Mouse (Mus musculus) lung, postnatal 0 days (tissue): ENCODE measurements around the gene Lyrm4. TPM values are rescaled to one million over a fixed set of nuclear protein-coding genes. Genes with fewer than 3 reads are reported as not detected.

Experiments used
- ATAC-seq: fragments of 200-750 bp; cut with Nextera tagmentation; 2 replicates; pipeline ENCODE4 v1.8.0; 2017; ENCODE audit warnings: moderate library complexity
- DNase-seq: peaks from one replicate; pipeline ENCODE4 v3.0.0-alpha.2; 2016; ENCODE audit warnings: low spot score
- H3K27ac ChIP-seq: fragments of 300-500 bp; sonication (generic); 2 replicates; pipeline ENCODE4 v1.5.1; 2014; ENCODE audit warnings: antibody characterized with exemption, mild to moderate bottlenecking, low read length, mixed read lengths
- H3K27me3 ChIP-seq: fragments of 300-500 bp; sonication (generic); replicated peaks from 2 replicates; pipeline ENCODE4 v1.6.1; 2014; ENCODE audit warnings: low read length, mixed read lengths; ENCODE audit not compliant: insufficient read depth
- H3K36me3 ChIP-seq: fragments of 300-500 bp; sonication (generic); 2 replicates; pipeline ENCODE4 v1.6.1; 2014; ENCODE audit warnings: low read length, mixed read lengths; ENCODE audit not compliant: insufficient read depth
- H3K4me1 ChIP-seq: fragments of 300-500 bp; sonication (generic); 2 replicates; pipeline ENCODE4 v1.6.1; 2014; ENCODE audit warnings: antibody characterized with exemption, low read depth, low read length, mixed read lengths; ENCODE audit not compliant: insufficient read depth
- H3K4me2 ChIP-seq: fragments of 300-500 bp; sonication (generic); replicated peaks from 2 replicates; pipeline ENCODE4 v1.6.1; 2014; ENCODE audit warnings: low read depth, mild to moderate bottlenecking, low read length, moderate library complexity, mixed read lengths
- H3K4me3 ChIP-seq: fragments of 300-500 bp; sonication (generic); 2 replicates; pipeline ENCODE4 v1.5.1; 2014; ENCODE audit warnings: low read depth, low read length
- H3K9ac ChIP-seq: fragments of 300-500 bp; sonication (generic); replicated peaks from 2 replicates; pipeline ENCODE4 v1.6.1; 2014; ENCODE audit warnings: low read depth, mild to moderate bottlenecking
- H3K9me3 ChIP-seq: fragments of 300-500 bp; sonication (generic); 2 replicates; pipeline ENCODE4 v1.6.1; 2016; ENCODE audit warnings: low read length, mixed read lengths
- CTCF ChIP-seq: IDR thresholded peaks from 2 replicates; pipeline ENCODE4 v1.5.1; 2016; ENCODE audit warnings: antibody characterized with exemption, mild to moderate bottlenecking
- EP300 ChIP-seq: IDR thresholded peaks from 2 replicates; pipeline ENCODE4 v1.6.1; 2016; ENCODE audit warnings: antibody characterized with exemption, mild to moderate bottlenecking, control low read depth
- WGBS: fragments of 180-500 bp; shearing (Covaris S2); extraction: QIAGEN DNeasy Blood & Tissue Kit; methylation state at CpG from one replicate; pipeline ENCODE4 v1.1.7; 2014; 5-methylcytosine and 5-hydroxymethylcytosine counted together
- polyA plus RNA-seq: library from polyadenylated mRNA; unstranded; fragments of >200 nt; fragmentation: Nextera tagmentation; extraction: Ambion mirVana; gene quantifications from 2 replicates; pipeline ENCODE4 v1.2.1, GENCODE M21; 2015

Lyrm4 gene
- polyA plus RNA-seq, 1 experiment from 2014 or later, result 26.7 TPM

- no peak overlapping the region for H3K9ac ChIP-seq
- 73% methylated on average over 1 of the region's 1 CpGs for WGBS
- no peak overlapping the region for H3K4me2 ChIP-seq
- no peaks in the 10 kb centered on the region for H3K4me1 ChIP-seq
- H3K9me3 ChIP-seq, result no peaks in the 10 kb centered on the region
- ATAC-seq (no peak), DNase-seq (no peak)
- no peak overlapping the region for H3K27ac ChIP-seq
- no peak for TF ChIP-seq EP300
- no peak for TF ChIP-seq CTCF
- H3K27me3 ChIP-seq, result no peaks in the 10 kb centered on the region
- H3K4me3 ChIP-seq, result no peak overlapping the region
- no peaks in the 10 kb centered on the region for H3K36me3 ChIP-seq
Observed at GRCm38 (mm10) chr13:36056509-36056908, 60.8 kb downstream of the Lyrm4 start.

GRCm38 (mm10) chr13:36035528-36035927, 81.8 kb downstream of the Lyrm4 start:
- Histone ChIP-seq H3K27me3 (no peaks in the 10 kb centered on the region), H3K4me2 (no peak overlapping the region), H3K4me1 (no peaks in the 10 kb centered on the region), H3K4me3 (no peak overlapping the region), H3K9me3 (no peaks in the 10 kb centered on the region), H3K36me3 (no peaks in the 10 kb centered on the region), H3K27ac (no peak overlapping the region), H3K9ac (no peak overlapping the region)
- WGBS, result 78% methylated on average over 4 of the region's 4 CpGs
- DNase-seq (no peak), ATAC-seq (no peak)
- TF ChIP-seq EP300 (no peak), CTCF (no peak)

- DNase-seq (no peak), ATAC-seq (no peak)
- Histone ChIP-seq H3K9ac (no peak overlapping the region), H3K9me3 (no peaks in the 10 kb centered on the region), H3K36me3 (no peaks in the 10 kb centered on the region), H3K4me3 (no peak overlapping the region), H3K4me1 (no peaks in the 10 kb centered on the region), H3K27ac (no peak overlapping the region), H3K27me3 (no peaks in the 10 kb centered on the region), H3K4me2 (no peak overlapping the region)
- no peak for TF ChIP-seq CTCF
- WGBS, result 70% methylated on average over 9 of the region's 9 CpGs
Observed at GRCm38 (mm10) chr13:36031959-36032358, 85.4 kb downstream of the Lyrm4 start.

- TF ChIP-seq CTCF (peak; percentile 81), EP300 (no peak)
- Histone ChIP-seq H3K4me2 (no peak overlapping the region), H3K27ac (no peak overlapping the region), H3K27me3 (no peaks in the 10 kb centered on the region), H3K4me1 (no peaks in the 10 kb centered on the region), H3K9me3 (no peaks in the 10 kb centered on the region), H3K4me3 (no peak overlapping the region), H3K9ac (no peak overlapping the region), H3K36me3 (no peaks in the 10 kb centered on the region)
- WGBS, result 50% methylated on average over 10 of the region's 10 CpGs
- ATAC-seq, result no peak
- peak; percentile 90 for DNase-seq
Observed at GRCm38 (mm10) chr13:36019309-36020274, 97.7 kb downstream of the Lyrm4 start.

GRCm38 (mm10) chr13:36018017-36018416, 99.3 kb downstream of the Lyrm4 start:
- H3K4me2 ChIP-seq, result no peak overlapping the region
- H3K36me3 ChIP-seq, result no peaks in the 10 kb centered on the region
- no peaks in the 10 kb centered on the region for H3K9me3 ChIP-seq
- no peak overlapping the region for H3K9ac ChIP-seq
- TF ChIP-seq EP300 (no peak), CTCF (no peak)
- no peak overlapping the region for H3K4me3 ChIP-seq
- ATAC-seq, result no peak
- WGBS, result 55% methylated on average over 2 of the region's 2 CpGs
- H3K27me3 ChIP-seq, result no peaks in the 10 kb centered on the region
- no peak overlapping the region for H3K27ac ChIP-seq
- no peak for DNase-seq
- no peaks in the 10 kb centered on the region for H3K4me1 ChIP-seq

GRCm38 (mm10) chr13:36015636-36016035, 101.7 kb downstream of the Lyrm4 start:
- no peak overlapping the region for H3K4me3 ChIP-seq
- no peaks in the 10 kb centered on the region for H3K9me3 ChIP-seq
- no peaks in the 10 kb centered on the region for H3K4me1 ChIP-seq
- ATAC-seq (no peak), DNase-seq (no peak)
- WGBS, result 68% methylated on average over 3 of the region's 3 CpGs
- no peaks in the 10 kb centered on the region for H3K27me3 ChIP-seq
- no peak overlapping the region for H3K9ac ChIP-seq
- H3K27ac ChIP-seq, result no peak overlapping the region
- TF ChIP-seq CTCF (no peak), EP300 (no peak)
- H3K4me2 ChIP-seq, result no peak overlapping the region
- no peaks in the 10 kb centered on the region for H3K36me3 ChIP-seq
